Mouse (Mus musculus): Measurements from ENCODE around the gene Smim10l2a.

- TF ChIP-seq POLR2A (IDR thresholded peaks at IDR 0.05; ENCODE audit: borderline replicate concordance, extremely low read depth, insufficient read depth, insufficient read length, poor library complexity, severe bottlenecking) (no peak), CTCF (IDR thresholded peaks at IDR 0.05; ENCODE audit: borderline replicate concordance, extremely low read depth, insufficient read depth, insufficient read length) (no peak)
Measured at GRCm38 (mm10) chrX:56404646-56405045, 30.3 kb downstream of the Smim10l2a start.
